Mouse (Mus musculus): Measurements from ENCODE around the gene Prom1.
"Not testable (repeated sequence)": the region's sequence is repeated elsewhere in the genome, so short reads cannot be mapped to it uniquely, and the experiment has no call there.

The Prom1 gene

DNA sequence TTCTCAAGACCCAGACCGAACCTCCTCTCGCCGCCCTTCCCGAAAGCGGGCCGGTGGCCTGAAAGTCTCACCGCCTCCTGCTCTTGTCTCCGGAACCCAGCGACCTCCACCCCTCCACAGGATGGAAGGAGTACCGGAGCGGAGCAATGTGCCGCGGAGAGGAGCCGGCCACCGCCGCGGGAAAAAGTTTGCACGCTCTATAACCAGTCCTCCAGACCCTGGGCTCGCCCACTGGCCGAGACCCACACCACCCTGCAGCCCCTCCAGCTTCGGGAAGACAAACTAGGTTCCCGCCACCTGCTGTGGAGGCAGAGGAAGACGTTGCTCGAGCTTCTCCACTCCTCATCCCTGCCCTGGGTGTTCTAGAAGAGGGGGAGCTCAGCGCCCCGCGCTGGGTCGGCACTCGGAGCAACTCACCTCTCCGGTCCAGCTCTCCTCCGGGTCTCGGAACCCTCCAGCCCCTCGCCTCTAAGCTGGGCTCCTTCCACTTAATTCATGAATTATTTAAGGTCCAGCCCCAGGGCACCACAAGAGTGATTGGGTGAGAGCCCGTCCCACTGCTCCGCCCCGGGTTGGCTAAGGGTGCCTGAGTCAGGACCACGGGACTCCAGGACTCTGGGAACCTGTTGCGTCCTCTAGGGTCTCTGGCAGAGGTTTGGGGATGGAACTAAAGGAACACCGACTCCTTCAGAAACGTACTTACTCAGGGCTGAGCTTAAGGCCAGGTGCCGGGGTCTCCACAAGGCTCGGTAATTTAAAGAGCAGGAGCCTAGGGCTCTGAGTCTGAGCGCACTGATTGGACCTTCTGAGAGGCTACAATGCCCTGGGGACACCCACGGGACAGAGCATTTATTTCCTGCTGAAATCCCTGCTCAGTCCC is at the start of gene Prom1:
Gene Prom1, minus strand, starts transcription at position 802 of the 880 bp plus-strand sequence.
- in situ Hi-C loops (cut with MboI; ENCODE audit: unreplicated experiment in 2 of 2): no loop called here

DNA sequence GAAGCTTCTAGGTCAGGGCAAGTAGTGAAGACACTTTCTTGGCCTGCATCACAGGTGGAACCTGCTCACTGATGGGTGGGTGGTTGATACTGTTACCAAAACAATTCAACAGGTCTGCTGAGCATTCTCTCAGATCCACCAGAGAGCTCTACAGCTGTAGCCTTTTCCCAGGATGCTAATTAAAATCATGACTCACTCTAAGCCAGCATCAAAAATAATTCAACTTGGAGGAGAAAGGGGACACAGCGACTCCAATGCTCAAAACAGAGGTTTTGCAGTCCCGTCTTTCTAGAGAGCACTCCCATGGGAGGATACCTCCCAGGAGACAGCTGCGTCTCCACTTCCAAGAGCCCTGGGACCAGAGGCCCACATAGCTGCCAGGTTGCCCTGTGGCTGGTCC is 45.9 kb upstream of the Prom1 start:
- in situ Hi-C loops (cut with MboI; ENCODE audit: unreplicated experiment in 2 of 2): no loop called here

DNA sequence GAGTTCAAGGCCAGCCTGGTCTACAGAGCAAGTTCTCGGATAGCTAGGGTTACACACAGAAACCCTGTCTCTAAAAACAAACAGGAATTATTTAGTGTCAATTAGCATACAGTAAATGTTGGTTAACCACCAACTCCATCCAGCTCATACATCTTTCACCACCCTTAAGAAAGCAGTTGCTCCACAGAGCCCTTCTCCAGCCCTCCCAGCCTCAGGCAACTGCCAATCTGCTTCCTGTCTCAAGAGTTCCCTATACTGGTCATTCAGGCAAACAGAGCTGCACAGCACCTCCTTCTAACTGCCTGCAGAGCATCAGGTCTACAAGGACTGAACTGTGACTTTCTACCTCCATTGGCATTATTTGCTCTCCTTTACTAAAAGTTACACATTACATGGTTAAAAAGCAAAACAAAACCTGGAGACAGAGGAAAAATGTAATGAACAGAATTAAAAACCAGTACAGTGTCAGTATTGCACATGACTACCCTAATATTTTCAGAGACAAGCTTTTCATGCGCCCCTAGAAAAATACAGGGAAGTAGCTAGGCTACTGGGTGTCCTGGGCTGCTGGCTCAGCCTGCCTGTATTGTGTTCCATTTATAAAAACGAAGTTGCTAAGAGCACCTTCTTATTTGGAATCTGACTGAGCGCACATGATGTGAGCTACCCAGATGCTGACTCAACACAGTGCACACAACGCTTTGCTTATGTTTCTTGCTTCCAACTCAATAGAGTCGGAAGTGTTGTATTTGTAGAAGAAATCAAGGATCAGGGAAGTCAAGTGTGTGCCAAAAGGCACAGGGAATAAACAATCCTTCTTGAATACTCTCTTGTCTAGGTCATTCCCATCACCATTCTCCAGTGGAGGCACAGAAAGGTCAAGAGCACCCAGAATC is 44.9 kb upstream of the Prom1 start:
- in situ Hi-C loops (cut with MboI; ENCODE audit: unreplicated experiment in 2 of 2): no loop called here

DNA sequence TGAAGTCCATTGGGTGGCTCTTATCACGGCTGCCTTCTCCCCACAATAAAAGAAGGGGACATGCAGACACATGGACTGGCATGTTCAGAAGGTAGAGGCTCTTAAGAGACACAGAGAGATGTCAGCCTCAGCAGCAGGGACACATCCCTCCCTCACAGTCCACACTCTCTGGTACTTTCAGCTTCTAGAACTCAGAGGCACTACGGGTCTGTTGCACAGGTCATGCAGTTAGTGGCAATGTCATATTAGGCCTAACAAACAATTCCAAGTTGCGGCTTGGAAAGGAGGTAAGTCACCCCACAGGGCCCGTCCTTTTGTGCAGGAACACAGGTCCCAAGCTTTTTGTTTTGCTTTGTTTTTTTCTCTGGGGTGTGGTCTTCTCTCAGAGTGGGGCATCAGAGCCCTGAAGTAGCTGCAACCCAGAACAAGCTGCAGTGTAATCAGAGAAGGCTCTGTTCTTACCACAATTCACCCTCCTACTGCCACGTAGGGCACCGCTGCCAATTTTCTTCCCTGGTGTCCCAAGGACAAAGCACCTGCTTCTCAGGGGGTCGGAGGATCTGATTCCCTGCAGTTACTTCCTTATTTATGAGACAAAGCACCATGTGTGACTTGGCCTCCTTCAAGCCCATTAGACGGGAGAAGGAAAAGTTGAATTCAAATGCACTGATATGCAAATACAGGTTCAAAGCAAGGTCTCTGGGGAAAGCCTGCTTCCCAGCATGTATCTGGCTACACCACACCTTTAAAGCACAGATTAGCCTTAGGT is 41.8 kb upstream of the Prom1 start:
- in situ Hi-C loops (cut with MboI; ENCODE audit: unreplicated experiment in 2 of 2): no loop called here

DNA sequence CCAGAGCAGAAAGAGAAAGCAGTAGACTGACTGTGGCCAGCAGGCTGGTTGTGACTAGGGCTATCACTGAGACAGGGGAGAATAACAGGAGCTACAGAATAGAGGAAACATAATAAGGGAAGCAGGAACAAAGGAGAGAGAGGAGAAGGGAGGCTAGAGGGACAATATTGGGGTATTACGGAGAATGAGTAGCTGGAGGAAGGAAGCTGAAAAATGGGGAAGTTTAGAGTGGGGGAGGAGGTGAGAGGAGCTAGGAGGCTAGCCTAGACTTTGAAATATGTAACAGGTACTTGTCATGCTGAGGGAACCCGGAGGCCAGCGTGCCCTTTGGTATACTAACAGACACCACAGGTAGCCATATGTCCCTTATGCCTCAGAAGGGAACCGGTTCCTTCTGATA is 25.7 kb upstream of the Prom1 start:
- in situ Hi-C loops (cut with MboI; ENCODE audit: unreplicated experiment in 2 of 2): no loop called here

DNA sequence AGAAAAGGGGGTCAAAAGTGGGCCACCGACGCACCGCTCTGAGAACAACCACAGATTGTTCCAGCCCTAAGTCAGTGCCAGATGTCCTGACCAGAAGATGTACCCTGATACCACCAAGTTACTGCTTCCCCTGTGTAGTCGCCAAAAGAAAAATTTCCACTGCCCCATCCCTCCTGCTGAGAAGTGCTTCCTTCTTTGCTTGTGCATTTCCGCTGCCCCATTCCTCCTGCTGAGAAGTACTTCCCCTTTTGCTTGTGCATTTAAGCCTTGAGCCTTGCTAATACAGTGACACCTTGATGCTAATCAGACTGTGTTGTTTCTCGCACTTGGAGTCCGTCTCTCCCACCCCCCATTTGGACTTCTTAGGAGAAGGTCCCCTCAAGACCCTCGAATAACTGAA is 24.7 kb upstream of the Prom1 start:
- in situ Hi-C loops (cut with MboI; ENCODE audit: unreplicated experiment in 2 of 2): not testable (repeated sequence)

DNA sequence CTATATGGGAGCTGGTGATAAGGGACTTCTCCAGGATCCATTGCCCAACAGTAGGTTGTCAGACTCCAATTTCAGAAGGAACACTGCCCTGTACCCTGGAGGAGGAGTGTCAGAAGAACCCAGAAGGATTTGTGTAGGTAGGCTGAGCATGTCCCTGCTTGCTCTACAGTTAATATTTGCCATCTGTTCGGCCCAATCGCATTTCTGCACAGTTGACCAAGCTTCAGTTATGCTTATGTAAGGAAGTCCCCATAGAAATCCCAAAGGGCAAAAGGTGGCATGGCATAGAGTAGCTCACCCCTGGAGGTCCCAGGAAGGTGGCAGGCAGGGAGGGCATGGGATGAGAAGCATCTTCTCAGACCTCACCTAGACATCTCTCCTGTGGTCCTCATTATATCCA is 19.6 kb upstream of the Prom1 start:
- in situ Hi-C loops (cut with MboI; ENCODE audit: unreplicated experiment in 2 of 2): no loop called here

DNA sequence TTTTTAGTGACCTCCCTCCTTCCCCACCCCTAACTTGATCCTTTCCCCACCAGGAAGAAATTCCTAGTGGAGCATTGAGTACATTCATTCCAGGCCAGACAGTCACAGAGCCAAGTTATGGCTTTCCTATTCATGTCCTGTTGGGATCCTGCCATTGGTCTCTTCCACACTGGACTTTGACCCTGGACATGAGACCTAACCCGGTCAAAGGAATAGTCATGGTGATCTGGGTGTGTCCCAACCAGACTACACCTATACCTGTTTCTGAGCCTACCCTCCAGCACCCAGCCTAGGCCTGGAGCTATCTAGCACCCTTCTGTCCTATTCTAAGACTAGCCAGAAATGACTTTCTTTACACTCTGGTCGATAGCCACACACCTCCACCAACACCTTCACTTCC is 11.3 kb upstream of the Prom1 start:
- in situ Hi-C loops (cut with MboI; ENCODE audit: unreplicated experiment in 2 of 2): no loop called here

DNA sequence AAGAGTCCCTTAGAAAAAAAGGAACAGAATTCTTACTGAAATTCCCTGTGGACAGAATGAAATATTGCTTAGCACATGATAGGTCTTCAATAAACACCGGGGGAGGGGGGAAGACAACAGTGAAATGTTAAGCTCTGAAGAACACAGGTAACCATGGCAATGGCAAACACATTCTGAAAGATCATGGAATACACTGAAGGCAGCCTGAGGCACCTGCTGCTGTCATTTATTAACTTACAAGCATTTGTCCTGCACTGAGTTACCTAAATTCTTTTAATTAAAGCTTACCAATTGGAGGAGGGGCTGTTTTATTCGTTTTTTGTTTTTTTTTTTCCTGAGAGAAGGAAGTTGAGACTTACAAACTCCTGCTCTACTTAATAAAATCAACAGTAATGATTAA is 7.3 kb upstream of the Prom1 start:
- in situ Hi-C loops (cut with MboI; ENCODE audit: unreplicated experiment in 2 of 2): no loop called here

DNA sequence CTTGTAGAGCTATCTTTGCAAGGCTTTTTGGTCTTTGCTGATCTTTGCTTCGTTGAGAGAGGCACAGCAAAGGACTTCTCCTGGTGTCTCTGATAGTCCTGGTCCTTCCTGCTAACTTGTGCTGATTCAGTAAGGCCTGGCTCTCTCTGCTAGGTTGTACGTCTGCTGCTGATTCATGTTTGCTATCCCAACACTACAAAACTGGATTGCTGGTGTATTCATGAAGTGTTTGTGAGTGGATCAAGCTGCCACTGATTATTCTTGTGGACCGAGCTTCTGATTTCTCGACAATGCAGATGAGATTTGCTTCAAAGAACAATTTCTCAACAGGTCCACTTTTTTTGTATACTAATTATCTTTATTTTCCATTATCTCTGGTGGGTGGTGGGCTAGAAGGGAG is 6.3 kb upstream of the Prom1 start:
- in situ Hi-C loops (cut with MboI; ENCODE audit: unreplicated experiment in 2 of 2): no loop called here

DNA sequence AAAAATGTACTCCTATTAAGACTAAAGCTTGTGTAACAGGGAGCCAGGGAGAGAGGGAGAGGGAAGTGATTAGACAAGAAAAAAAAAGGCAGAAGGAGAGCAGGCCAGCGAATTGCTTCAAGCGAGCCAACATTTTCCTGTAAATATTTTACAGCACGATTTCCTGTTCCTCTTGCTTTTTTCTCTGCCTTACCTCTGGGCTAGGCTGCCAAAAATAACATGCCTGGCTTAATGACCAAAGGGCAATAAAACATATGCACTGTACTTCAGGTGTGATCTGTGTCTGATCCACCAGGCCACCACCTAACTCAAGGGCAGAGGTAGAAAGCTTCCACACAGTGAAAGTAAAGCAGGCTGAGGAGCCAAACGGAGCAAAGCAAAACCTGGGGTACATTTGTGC is 3.4 kb upstream of the Prom1 start:
- in situ Hi-C loops (cut with MboI; ENCODE audit: unreplicated experiment in 2 of 2): no loop called here

DNA sequence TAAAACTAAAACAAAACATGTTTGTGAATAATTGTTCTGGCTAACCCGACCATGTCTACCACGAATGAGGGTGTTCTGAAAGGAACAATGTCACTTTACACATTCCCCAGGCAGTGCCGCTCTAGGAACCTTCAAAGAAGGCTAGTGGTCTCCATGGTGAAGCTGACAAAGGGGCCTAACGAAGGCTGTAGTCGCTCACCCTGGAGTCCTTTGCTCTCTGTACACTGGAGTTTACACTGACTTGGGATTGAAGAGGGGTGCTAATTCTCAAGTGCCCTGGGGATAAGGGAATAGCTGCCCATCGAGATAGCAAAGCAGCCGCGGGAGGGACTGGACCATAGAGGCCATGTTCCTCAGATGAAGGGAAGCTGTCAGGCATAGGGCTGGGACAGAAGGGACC is 2.9 kb upstream of the Prom1 start:
- in situ Hi-C loops (cut with MboI; ENCODE audit: unreplicated experiment in 2 of 2): no loop called here

DNA sequence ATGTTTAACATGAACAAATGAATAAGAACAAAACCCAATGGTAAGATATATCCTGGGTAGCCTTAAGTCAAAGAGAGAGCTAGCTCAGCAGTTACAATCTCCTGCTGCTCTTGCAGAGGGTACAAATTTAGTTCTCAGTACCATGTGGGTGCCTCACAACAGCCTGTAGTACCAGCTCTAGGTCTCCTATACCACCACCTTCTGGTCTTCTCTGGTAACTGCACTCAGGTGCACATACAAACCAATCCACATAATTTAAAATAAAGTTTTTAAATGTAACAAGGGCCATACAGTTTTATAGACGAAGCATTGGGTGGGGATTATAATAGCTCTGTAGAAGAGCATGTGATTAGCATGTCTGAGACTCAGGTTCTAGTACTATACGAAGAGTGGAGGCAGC is 2.3 kb upstream of the Prom1 start:
- in situ Hi-C loops (cut with MboI; ENCODE audit: unreplicated experiment in 2 of 2): no loop called here

DNA sequence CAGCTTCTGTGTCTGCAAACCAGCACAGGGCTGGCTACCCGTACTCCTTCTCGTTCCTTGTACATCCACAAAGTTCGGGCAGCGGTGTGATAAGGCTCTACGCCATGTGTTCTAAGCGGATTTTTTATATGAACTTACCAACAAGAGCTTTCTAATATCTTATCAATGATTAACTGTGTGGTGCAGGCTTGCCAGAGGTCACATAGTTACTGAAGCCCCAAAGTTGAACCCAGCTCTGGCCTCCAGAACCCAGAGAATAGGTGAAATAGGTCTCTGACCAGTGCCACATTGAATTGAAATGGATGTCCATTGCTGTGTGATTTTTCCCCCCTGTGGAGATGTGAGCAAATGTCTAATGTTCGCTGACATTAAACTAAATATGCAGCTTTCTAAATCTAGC is 1.3 kb upstream of the Prom1 start:
- in situ Hi-C loops (cut with MboI; ENCODE audit: unreplicated experiment in 2 of 2): no loop called here

DNA sequence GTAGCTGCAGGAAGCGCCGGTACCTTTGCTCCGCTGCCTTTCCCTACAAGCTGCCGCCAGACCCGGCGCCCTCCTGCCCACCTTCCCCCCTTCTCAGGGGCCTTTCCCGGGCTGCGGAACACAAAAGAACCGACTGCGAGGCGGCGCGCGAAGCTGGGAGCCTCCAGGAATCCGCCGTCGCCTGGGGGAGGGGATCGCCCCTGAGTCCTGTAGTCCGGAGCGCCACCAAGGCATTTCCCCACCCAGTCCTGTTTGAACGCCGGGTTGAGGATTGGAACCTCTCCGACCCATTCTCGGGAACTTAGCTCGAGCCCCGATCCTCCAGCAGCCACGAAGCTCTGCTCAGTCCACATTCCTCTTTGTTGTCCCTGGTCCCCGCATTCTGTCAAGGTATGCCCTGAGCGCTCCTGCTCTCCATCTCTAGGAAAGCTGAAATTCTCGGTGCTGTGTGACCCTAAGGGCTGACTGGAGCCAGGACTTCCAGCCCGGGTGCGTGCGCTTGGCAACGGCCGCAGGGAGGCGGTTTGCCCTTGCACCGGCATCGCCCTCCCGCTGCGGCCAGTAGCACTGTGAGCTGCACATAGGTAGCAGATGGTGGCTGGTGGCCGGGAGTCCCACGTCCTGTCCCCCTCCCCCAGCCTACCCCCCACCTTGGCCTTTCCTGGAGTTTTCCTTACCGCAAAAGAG is 1.1 kb downstream of the Prom1 start:
- in situ Hi-C loops (cut with MboI; ENCODE audit: unreplicated experiment in 2 of 2): no loop called here

DNA sequence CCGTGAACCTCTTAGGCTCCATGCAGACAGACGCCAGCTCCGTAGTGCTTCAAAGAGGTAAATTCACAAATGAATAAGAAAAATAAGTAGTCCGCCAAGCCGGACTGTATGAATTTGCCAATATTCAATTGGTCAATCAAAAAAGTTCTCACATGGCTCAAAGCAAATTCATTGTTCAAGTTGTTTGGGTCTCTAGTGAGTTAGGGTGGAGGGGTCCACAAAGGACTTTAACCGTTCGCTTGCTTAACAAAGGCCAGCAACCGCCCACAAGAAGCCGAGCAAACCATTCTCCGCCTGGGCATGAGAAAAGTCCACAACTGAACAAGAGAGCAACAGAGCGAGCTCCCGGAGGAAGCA is 1.7 kb downstream of the Prom1 start:
- in situ Hi-C loops (cut with MboI; ENCODE audit: unreplicated experiment in 2 of 2): no loop called here

DNA sequence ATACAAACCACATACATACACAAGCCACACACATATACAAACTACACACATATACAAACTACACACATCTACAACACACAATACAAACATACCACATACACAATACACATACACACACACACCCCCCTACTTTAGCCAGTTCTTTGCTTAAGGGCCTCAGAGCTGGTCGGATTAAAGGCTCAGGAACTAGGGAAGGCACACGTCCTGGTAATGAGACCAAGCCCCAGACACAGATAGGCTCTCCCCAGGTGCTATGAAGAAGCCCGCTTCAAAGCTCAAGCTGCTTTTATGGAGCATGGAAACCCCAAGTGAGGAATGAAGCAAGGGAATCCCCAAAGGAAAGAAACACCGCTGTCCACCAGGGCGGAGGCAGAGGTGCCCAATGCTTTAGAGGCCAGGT is 4.8 kb downstream of the Prom1 start:
- in situ Hi-C loops (cut with MboI; ENCODE audit: unreplicated experiment in 2 of 2): no loop called here

DNA sequence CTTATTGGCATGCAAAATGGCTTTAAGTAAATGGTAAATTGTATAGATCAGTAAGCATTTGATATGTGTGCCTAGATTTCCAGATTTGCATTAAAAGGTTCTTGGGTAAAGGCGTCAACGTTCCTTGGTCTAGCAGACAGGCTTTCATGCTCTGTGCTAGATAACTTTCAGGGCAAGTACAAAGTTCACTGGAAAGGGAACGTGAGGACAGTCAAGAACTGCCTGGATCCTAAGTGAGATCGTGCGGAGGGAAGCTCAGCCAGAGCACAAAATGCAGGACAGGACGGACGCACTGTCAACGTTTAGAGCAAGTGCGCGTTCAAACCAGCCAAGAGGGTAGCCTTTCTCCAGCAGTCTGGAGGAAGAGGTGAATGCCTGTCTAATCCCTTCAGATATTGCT is 5.7 kb downstream of the Prom1 start:
- in situ Hi-C loops (cut with MboI; ENCODE audit: unreplicated experiment in 2 of 2): no loop called here

DNA sequence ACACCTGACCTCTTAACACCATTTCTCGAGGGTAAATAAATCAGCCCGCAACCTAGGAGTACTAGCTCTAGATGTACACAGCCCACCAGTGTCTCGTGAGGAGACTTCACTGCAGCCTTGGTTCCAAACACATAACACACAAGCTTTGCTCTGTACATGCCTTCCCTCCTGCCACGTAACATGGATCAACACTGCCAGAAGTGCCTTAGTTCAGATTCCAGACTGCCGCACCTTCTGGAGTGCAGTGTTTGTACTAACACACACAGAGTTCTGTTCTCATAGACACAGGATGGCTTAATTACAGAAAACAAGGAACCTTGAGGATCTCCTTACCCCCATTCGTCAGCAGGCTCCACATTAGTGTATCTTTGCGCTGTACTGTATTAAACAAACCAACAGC is 6.1 kb downstream of the Prom1 start:
- in situ Hi-C loops (cut with MboI; ENCODE audit: unreplicated experiment in 2 of 2): no loop called here

DNA sequence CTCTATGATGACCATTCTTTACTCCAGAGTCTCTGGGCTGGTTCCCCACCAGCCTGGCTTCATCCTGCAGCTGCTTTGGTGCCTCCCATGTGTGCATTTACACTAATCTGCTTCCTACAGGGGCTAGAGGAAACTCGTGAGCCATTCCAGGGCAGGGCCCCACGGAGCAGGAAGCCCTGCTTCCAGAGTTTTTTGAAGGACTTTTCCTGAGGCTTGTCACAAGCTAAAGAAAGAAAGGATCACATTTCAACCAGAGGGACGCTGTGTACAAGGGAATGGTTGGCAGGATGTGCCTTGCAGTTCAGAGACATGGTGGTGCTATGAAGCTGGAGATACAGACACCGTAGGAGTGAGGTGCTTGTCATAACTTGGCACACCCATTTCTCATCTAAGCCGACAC is 14.8 kb downstream of the Prom1 start:
- in situ Hi-C loops (cut with MboI; ENCODE audit: unreplicated experiment in 2 of 2): no loop called here

DNA sequence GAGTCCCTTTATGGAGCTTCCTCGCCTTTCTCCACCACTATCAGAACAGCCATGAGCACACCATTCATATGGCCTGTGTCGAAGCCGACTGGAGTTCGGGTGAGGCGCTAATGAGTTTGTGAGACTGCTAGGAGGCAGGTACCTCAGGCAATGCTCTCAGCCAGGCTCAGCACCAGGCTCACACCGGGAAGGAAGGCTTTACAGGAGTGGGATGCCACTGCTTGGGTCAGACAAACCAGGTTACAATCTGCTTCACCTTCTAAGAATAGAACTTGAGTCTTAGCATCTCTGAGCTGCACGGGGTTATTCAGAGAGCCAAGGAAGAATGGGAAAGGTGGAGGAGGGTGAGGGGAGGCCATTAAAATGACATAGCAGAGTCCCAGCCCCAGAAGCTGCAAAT is 16.0 kb downstream of the Prom1 start:
- in situ Hi-C loops (cut with MboI; ENCODE audit: unreplicated experiment in 2 of 2): no loop called here
